Mouse (Mus musculus): ENCODE results near the gene Tmem176a. TPM values are rescaled to one million over a fixed set of nuclear protein-coding genes. Genes with fewer than 3 reads are reported as not detected.
A peak's percentile ranks its signal among the peaks of the same experiment; 100 is the strongest.
"Not testable (repeated sequence)": the region's sequence is repeated elsewhere in the genome, so short reads cannot be mapped to it uniquely, and the experiment has no call there.

Gene Tmem176a
- total RNA-seq, 1 experiment from 2014 or later, result 54.6 TPM

DNA sequence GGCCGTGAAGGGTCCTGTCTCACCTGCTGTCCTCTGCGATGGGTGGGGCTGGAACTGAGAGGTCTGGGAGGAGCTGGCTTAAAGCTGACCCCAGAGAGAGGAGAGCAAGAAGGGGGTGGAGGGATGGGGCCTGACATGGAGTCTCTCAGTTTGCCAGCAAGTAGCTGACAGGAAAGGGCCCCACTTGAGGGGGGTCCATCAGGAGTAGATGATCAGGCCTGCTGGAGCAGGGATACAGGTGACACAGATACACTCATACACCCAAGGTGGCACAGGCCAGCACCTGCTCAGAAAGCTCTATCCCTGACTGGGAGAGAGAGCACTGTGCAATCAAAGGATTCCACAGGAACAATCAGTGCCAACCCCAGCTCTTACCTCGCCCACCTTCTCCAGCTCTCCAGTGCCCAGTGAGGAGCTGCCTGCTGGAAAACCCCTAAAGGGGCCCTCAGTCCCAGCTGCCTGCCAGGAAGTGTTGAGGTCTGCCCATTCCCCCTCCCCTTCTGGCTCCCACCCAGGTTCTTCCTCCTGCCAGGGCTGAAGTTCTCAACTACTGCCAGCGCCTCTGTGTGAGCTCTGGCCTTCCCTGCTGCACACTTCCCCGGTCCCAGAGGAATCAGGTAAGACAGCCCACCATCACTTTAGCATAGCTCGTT, 380 bp downstream of the Tmem176a start, which contains the start of gene Tmem176b:
Gene Tmem176b (minus strand): TSS at position 524 of the 653 bp plus-strand sequence.
- ATAC-seq (replicated peaks; ENCODE audit: low read depth, poor library complexity, severe bottlenecking), result peak; percentile 81

DNA sequence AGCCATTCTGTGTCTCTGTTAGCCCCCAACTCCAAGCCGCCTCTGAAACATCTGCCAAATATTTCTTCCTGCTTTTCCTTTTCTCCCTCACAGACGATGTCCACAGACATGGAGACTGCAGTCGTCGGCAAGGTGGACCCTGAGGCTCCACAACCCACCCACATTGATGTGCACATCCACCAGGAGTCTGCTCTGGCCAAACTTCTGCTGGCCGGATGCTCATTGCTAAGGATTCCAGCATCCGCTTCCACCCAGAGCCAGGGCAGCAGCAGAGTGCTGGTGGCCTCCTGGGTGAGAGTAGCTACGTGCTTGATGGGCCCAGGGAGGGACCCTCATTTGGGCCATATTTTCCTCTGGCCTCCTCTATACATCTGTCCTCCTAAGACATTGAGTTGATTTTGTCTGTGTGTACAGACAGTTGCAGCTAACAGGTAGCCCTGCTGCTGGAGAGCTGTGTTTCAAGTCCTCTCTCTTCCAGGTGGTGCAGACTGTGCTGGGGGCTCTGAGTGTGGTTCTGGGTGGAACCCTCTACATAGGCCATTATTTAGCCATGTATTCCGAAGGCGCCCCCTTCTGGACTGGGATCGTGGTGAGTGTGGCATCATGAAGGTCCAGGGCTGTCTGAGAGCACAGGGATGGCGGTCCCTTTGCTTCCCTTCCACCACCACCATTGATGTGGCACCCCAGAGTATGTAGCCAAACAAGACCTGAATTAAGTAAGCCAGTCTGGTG, 1.6 kb downstream of the Tmem176a start:
- ATAC-seq (replicated peaks; ENCODE audit: low read depth, poor library complexity, severe bottlenecking), result peak; percentile 24; the same call in 1 of the 2 replicates

DNA sequence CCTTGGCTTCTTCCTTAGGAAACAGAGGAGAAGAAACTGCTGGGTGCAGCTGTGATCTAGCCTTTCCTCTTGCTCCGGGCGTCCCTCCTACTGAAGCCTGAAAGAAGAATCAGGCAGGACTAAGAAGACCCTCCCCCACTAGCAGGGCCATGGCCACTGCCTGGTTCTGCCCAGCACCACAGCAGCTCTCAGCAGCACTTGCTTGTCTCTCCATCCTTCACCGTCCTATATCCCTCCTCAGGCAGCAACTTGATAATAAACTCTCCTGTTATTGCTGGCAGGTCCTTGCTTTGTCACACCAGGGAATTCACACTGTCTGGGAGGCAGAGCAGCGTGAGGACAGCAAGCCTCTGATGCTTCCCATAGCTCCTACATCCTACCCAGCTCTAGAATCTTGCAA, 4.4 kb downstream of the Tmem176a start:
- no peak for ATAC-seq (replicated peaks; ENCODE audit: low read depth, poor library complexity, severe bottlenecking)

DNA sequence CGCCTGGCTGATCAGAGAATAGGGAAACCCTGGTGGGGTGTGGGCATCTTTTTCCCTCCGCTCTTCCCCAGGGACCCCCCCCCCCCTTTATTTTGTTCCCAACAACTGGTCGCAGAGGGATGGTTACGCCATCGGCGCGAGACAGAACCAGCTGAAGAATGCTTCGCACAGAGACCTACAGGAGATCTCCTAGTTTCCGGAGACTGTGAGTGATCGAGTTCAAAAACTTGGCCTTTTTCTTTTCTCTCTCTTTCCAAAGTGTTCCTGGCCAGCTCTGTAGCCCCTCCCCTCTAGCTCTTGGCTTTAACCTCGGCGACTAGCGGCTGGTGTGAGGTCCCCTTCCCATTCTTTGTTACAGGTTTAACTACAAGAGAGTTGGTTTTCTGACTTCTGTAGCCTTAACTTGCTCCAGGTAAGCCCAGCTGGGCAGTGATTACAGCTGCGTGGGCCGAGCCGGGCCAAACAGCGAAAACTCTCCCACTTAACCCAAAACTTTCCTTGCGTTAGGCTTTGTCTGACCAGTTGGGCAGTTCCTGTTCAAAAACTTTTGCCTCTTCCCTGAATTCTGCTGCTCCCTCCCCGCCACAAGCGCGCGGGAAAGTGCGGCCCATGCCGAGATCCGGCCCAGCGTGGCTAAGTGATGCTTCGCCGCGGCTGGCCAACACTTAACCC, 11.2 kb downstream of the Tmem176a start:
- 0 out of 2 replicates have a peak, but pooled peaks have one; percentile 11 for ATAC-seq (replicated peaks; ENCODE audit: low read depth, poor library complexity, severe bottlenecking)

DNA sequence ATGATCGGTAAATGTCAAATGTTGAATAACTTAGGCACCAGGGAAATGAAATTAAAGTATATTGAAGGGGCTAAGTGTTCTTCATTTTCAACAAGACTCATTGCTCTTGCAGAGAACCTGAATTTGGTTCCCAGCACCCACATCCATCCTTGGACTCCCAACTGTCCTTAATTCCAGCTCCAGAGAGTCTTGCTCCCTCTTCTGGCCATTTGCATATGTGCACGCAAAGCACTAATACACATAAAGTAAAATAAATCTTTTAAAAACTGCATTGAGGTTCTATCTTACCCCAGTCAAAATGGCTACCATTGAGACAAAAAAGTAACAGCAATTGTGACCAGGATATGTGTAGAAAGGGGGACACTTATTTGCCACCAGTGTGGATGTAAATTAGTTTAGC, 13.4 kb downstream of the Tmem176a start:
- ATAC-seq (replicated peaks; ENCODE audit: low read depth, poor library complexity, severe bottlenecking), result no peak

DNA sequence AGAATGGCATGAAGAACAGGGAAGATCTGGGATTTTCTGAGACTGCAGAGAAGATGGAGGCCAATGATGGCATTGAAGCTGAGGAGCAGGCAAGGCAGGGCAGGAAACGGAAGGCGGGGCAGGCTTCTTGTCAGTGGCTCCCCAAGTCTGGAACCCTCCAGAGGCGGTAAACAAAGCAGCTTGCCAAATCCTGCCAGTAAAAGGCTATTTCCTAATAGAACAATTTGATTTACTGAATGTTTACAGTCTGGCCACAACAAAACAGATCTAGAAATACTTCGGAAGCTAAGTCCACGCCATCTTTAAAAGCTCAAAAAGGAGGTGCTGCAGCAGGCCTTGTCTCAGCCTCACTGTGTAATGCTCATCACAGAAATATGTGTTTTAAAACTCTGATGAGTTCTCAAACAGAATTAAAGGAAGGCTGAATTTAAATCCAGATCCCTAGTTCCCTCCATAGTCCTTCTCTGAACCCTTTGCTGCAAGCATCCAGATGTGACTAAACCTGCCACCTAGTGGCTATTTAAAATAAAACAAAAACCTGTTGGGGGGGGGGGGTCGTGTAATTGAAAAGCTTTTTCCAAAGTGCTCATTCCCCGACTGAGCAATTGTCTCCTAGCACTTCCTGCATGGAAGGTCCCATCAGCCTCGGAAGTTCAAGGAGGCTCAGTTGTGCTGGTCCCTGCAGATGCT, 17.0 kb downstream of the Tmem176a start:
- ATAC-seq (replicated peaks; ENCODE audit: low read depth, poor library complexity, severe bottlenecking), result no peak

DNA sequence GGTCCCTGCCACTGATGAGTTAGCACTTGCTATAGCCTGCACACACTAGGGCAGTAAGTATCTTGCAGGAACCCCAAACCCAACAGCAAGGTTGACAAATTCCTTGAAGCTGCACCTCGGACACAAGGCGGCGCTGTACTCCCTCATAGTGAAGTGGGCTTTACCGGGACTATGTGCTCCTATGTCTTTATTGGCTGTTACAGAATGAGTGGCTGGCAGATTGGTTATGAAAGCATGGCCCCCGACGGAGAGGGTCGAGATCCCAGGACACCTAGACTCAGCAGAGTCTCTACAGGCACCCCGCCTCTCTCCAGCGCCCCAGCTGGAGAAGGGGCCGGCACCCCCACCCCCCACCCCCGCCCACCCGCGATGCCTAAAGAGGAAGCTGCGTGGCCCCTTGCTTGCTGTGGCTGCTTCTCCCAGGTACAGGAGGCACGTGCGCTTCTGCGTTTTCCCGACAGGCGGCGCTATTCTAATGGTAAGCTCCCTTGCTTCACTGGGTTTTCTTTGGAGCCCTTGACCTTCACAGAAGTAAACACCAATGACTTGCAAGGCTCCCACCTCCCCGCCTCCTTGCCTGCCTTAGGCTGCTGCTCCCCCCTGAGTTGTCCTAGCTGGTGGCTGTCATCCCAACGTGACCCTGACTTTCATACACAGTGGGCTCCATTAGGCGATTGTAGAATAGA, 19.6 kb downstream of the Tmem176a start:
- peak; percentile 88 for ATAC-seq (replicated peaks; ENCODE audit: low read depth, poor library complexity, severe bottlenecking)

DNA sequence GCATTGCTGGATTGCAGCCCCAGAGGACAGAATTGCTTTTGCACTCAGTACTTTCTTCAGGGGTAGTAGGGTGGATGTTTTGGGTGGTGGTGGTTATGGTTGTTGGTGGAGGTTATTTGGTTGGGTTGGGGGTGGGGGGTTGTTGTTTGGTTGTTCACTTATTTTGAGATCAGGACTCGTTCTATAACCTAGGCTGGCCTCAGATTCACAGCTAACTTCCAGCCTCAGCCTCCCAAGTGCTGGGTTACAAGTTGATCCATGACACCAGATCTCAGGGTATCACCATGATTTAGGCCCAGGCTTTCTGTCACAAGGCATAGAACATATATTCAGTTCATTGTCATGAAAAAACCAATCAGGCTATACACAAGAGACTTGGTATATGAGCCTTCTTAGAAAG, 20.1 kb downstream of the Tmem176a start:
- no peak for ATAC-seq (replicated peaks; ENCODE audit: low read depth, poor library complexity, severe bottlenecking)

DNA sequence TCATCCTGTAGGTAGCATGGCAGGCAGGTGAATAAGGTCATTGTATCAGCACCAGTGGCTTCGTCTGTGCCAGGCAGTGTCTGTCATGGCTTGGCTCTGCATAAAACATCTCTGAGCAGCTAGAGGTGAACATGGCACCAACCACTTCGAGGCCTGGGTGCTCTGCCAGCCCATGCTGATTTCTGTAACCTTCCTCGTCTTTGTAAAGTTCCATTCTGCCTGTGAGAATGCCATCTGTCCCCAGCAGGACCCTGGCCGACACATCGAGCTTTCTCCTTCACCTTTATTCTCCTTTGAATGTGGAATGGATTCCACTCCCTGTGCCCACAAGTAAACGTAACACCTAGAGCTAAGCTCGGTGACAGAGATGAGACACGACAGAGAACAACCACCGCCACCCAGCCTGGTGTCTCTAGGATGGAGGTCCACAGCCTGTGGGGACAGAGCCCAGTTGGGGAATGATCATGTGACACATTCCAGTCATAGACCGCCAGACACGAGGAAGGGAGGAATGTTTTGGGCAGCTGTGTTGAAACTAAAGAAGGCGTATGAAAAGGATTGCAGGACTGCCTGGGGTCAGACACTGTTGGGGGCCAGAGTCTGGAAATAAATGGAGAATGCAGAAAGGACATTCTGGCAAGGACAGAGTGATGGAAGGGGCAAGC, 21.0 kb downstream of the Tmem176a start:
- no peak for ATAC-seq (replicated peaks; ENCODE audit: low read depth, poor library complexity, severe bottlenecking)

DNA sequence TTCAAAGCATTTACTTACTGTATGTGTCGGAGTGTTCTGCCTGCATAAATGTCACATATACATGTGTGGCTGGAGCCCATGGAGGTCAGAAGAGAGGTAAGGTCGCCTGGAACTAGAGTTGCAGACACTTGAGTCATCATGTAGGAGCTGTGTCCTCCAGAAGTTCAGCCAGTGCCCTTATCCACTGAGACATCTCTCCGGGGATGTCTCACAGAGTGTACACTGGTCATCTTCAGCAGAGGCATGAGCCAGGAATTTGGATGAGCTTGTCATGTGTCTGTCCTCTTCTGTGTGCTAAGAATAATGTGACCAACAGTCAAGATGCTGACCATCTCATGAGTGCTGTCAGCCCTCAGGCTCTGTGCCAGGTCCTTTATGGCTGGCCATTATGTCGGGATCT, 22.1 kb downstream of the Tmem176a start:
- no peak for ATAC-seq (replicated peaks; ENCODE audit: low read depth, poor library complexity, severe bottlenecking)

DNA sequence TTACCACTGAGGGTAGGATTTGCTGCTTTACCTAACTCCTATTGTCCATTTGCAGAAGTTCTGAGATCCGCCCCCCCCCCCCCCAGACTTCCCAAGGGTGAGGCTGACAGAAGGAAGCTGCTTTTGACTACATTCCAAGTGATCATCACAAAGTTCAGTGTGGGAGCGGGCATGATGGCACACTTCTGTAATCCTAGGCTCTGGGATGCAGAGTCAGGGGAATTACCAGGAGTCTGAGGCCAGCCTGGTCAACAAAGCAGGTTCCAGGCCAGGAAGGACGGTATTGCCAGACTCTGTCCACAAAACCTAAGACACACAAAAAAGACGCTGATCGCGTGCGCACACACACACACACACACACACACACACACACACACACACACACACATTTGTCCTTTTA, 22.8 kb downstream of the Tmem176a start:
- ATAC-seq (replicated peaks; ENCODE audit: low read depth, poor library complexity, severe bottlenecking), result no peak

DNA sequence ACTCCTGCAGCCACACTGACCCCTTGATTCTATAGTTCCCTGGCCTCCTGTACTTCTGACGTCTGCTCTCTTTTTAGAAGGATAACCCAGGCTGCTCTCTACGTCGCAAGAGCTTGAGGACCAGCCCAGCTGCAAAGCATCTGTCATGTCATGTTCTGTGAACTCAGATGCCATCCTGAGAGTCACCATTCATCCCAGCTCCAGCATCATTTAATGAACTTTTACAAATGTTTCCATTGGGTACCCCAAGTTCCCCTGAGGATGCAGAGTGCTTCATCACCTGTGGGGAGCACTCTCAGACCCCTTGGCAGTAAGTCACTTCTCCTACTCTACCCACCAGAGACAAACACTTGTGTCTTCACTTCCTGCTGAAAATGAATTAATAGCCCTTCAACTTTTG, 23.5 kb downstream of the Tmem176a start:
- ATAC-seq (replicated peaks; ENCODE audit: low read depth, poor library complexity, severe bottlenecking), result no peak

DNA sequence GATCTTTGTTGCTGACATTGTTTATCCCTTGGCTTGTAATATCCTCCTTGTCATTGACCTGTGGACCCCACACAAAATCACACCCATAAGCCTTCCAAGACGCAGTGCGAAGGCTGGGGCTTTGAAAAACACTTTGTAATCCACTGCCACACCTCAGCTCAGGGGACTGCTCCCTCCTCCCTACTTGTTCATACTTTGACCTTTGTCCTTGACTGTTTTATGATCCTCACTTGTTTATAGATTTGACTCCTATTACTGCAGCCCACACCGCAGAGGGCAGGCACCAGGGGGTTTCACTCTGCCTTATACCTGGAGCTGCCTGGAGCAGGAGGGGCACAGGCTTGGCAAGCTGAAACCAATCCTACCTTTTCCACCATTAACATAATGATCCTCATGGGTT, 24.0 kb downstream of the Tmem176a start:
- no peak for ATAC-seq (replicated peaks; ENCODE audit: low read depth, poor library complexity, severe bottlenecking)

DNA sequence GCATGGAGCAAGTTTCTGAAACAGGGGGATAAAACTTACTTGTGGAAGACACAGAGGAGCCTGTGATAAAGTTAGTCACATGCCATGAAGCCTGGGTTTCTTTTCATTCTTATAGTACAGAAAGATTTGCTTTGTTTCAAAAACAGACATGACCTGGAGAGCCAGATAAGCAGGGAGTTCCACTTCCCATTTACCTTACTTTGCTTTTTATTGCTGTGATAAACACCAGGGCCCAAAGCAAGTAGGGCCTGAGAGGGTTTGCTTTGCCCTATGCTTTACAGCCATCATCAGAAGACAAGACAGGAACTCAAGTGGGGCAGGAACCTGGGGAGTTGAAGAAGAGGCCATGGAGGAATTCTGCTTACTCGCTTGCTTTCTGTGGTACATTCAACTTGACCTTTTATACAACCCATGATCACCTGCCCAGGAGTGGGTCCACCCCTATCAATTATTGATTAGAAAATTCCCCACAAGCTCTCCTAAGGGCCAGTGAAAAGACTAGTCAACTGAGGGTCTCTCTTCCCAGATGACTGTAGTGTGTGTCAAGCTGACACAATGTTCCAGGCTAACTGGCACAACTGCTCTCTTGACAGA, 24.5 kb downstream of the Tmem176a start:
- ATAC-seq (replicated peaks; ENCODE audit: low read depth, poor library complexity, severe bottlenecking), result no peak

DNA sequence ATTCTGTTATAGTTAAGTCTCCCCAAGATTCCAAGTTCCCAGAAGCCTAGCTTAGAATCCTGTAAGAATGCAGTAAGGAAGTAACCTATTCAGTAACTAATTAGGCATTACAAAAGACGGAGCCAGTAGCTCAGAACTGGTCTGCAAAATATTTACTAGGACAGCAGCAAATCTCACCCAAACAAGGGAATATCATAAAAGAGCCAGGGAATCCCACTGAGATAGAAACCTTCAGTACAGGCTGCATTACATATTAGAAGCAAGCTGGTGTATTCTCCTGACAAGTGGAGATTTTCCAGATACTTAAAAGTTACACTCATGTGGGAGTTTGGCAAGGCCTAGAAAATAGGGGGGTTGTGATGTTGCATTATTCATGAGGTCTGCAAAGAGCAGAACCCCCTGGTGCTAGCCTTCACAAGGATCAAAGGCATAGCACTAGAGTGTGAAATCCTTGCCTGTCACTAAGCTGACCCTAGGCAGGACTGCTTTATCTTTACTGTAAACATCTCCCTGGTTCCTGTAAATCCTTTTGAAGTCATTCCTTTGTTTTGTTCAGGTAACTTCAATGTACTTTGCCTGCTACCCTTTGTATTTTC, 25.7 kb downstream of the Tmem176a start:
- not testable (repeated sequence) for ATAC-seq (replicated peaks; ENCODE audit: low read depth, poor library complexity, severe bottlenecking)

DNA sequence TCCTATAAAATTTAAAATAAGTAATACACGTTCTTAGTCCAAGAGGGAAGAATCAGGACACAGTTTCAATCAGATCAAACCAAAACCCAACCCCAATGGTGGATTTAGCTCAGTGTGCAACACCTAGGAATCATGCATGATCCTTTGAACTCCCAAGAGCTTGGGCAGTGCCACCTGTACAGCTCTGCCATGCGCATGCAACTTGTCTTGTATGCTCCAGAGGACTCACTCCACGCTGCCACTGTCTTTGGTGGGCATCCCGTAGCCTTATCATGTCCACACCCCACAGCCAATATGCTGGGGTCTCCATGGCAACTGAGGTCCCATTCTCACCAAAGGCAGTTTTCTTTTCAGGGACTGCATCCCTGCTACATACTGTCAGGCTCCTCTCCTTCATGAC, 26.4 kb downstream of the Tmem176a start:
- ATAC-seq (replicated peaks; ENCODE audit: low read depth, poor library complexity, severe bottlenecking), result no peak

DNA sequence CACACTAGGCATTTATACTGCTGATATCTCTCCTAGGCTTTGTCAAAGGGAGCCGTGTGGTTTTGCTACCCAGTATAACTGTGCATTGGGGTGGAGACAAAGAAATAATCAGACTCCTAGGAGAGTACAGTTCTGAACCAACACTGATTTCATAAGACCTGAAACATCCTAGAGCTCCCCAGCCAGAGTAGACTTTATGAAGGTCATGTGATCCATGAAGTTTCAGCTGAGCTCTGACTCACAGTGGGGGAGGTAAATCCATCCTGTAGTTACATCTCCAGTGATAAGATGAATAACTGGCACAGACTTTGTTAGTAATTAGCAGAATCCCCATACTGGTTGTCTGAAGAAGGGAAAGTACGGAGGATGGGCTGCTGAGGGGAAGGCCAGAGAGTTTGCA, 29.1 kb downstream of the Tmem176a start:
- no peak for ATAC-seq (replicated peaks; ENCODE audit: low read depth, poor library complexity, severe bottlenecking)

DNA sequence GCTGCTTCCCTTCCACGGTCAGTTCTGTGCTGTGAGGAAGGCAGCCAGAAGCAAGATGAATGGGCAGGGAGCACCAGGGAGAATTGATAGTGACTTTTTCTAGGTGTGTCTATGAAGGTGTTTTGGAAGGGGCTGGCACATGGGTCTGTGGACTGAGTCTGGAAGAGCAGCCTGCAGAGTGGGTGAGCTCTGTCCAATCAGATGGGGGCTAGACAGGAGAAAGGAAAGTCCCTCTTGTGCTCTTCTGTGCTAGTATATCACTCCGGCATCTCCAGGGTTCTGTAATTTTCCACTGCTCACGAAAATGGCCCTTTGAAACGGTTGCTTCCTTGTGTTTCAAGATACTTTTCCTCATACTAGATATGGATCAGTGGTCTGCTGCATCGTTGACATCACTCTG, 31.9 kb downstream of the Tmem176a start, which contains the start of gene Aoc1:
Gene Aoc1 (plus strand): TSS at position 301 of the 400 bp plus-strand sequence.
- ATAC-seq (replicated peaks; ENCODE audit: low read depth, poor library complexity, severe bottlenecking), result no peak

DNA sequence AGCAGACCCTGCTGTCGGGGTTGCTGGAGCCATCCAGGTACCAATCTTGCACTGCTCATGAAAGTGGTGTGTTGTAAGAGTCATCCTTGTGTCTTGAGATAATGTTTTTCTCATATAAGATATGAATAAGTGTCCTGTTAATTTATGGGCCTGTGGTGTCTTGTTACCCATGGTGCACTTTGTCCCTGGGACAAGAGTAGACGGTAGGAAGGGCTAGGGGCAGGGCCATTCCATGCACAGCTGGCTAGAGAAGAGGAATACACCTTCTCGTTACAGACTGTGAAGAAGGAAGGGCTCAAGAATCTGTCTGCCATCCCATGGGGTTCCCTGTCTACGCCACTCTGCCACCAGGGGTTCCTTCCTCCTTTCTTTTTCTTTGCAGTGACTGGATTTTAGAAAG, 33.9 kb downstream of the Tmem176a start:
- ATAC-seq (replicated peaks; ENCODE audit: low read depth, poor library complexity, severe bottlenecking), result no peak
